Comparison of ENCODE assay signal across 9 mouse cellular contexts in the genomic region with DNA sequence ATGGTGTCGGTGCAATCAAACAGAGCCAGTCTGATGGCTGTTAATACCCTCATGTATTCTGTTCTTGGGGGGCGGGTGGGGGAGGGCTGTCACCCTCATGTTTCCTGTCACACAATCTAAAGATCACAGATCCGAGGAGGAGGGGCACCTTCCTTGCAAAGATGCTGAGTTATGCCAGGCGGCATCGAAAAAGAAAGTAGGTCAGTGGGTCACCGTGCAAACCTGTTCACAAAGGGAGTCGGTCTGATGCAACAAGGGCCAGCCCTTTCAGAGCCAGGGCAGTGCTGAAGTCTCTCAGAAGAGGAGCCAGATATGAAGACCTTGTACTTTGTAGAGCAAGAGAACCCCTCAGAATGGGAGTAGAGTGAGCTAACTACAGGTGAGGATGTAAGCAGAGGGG. TPM values are rescaled to one million over a fixed set of nuclear protein-coding genes. Genes with fewer than 3 reads are reported as not detected.
DNase-seq lines count a peak whose midpoint lies in the region; ATAC-seq and TF ChIP-seq lines count a peak whose summit lies in the region.
"Had no signal": no experiment of that assay in that cellular context is flagged by ENCODE, and none has a peak within 500 bp of the region (broad histone marks: within the 10 kb centered on the region; RNA-seq: fewer than 3 reads in every experiment).

No protein-coding gene starts in this region.

- H3K27me3 ChIP-seq in CH12.LX (replicated peaks), result no peaks in the 10 kb centered on the region
- H3K27me3 ChIP-seq in embryonic facial prominence, embryonic 10.5 days (replicated peaks; ENCODE audit: low read depth, poor library complexity, severe bottlenecking), result peaks cover 13% of the 10 kb centered on the region
- H3K27me3 ChIP-seq in midbrain, embryonic 14.5 days (ENCODE audit: control insufficient read depth, insufficient read depth, low read length), result no peaks in the 10 kb centered on the region
- H3K27me3 ChIP-seq: embryonic facial prominence, embryonic 12.5 days had no signal

- in situ Hi-C loops in CH12.LX (cut with MboI; ENCODE audit: low pct_ligation_motif_present, low pct_unique_long_range_greater_than_20kb, low sequenced_read_pairs), result no loop called here

- 56% methylated on average over 7 of the region's 7 CpGs for WGBS in embryonic facial prominence, embryonic 10.5 days
- WGBS in midbrain, embryonic 14.5 days, result 8% methylated on average over 7 of the region's 7 CpGs

- H3K9me3 ChIP-seq in CH12.LX (replicated peaks; ENCODE audit: low read length), result no peaks in the 10 kb centered on the region
- no peaks in the 10 kb centered on the region for H3K9me3 ChIP-seq in embryonic facial prominence, embryonic 10.5 days
- no peaks in the 10 kb centered on the region for H3K9me3 ChIP-seq in midbrain, embryonic 14.5 days (ENCODE audit: control insufficient read depth, low read length)
- H3K9me3 ChIP-seq: embryonic facial prominence, embryonic 12.5 days had no signal

- H3K27ac ChIP-seq in CH12.LX (ENCODE audit: insufficient read depth, low read depth), result no peak overlapping the region; the same call in 1 of the 2 replicates
- peak overlapping the region; percentile 40; the same call in 1 of the 2 replicates for H3K27ac ChIP-seq in embryonic facial prominence, embryonic 10.5 days (replicated peaks)
- no peak overlapping the region for H3K27ac ChIP-seq in midbrain, embryonic 14.5 days (replicated peaks; ENCODE audit: low read depth, low read length)
- H3K27ac ChIP-seq: embryonic facial prominence, embryonic 12.5 days had no signal

- peak overlapping the region; percentile 69 for H3K4me2 ChIP-seq in CH12.LX (ENCODE audit: insufficient read depth, low read depth, poor library complexity, severe bottlenecking)
- peak overlapping the region; percentile 24 for H3K4me2 ChIP-seq in midbrain, embryonic 14.5 days (ENCODE audit: low read length)
- H3K4me2 ChIP-seq: embryonic facial prominence, embryonic 12.5 days had no signal

- ATAC-seq in midbrain, embryonic 14.5 days (ENCODE audit: low FRiP score, low TSS enrichment), result no peak; the same call in 1 of the 2 replicates
- ATAC-seq in megakaryocyte progenitor cell, adult 5-6 weeks (replicated peaks; ENCODE audit: poor library complexity), result no peak

- DNase-seq in gastrocnemius, postnatal 25 days, result peak; percentile 18
- DNase-seq in gastrocnemius, postnatal 10 days, result no peak
- no peak for DNase-seq in CH12.LX (ENCODE audit: extremely low read depth)
- no peak for DNase-seq in embryonic facial prominence, embryonic 10.5 days (ENCODE audit: low spot score)
- peak; percentile 42 for DNase-seq in midbrain, embryonic 14.5 days
- no peak for DNase-seq in embryo, embryonic 9.5 days (ENCODE audit: extremely low spot score)
- DNase-seq in heart, postnatal 4 days, result no peak

- peak overlapping the region; percentile 56 for H3K9ac ChIP-seq in CH12.LX (ENCODE audit: insufficient read depth, low read depth)
- no peak overlapping the region; the same call in 1 of the 2 replicates for H3K9ac ChIP-seq in midbrain, embryonic 14.5 days (replicated peaks; ENCODE audit: low read length)
- H3K9ac ChIP-seq: embryonic facial prominence, embryonic 12.5 days had no signal

- dilution Hi-C loops in CH12.LX (cut with MboI; ENCODE audit: extremely low pct_ligation_motif_present, extremely low pct_unique_long_range_greater_than_20kb, low sequenced_read_pairs), result no loop called here

- no peaks in the 10 kb centered on the region for H3K79me2 ChIP-seq in CH12.LX (replicated peaks; ENCODE audit: control insufficient read depth, extremely low read depth, insufficient read depth, poor library complexity, severe bottlenecking)

- peak overlapping the region; percentile 29 to 50 (median 42) for H3K4me3 ChIP-seq in CH12.LX (replicated peaks in 1 of 3; ENCODE audit: low read depth in 2 of 3, low read length in 2 of 3, poor library complexity in 1 of 3)
- H3K4me3 ChIP-seq in embryonic facial prominence, embryonic 10.5 days, result no peak overlapping the region
- no peak overlapping the region for H3K4me3 ChIP-seq in midbrain, embryonic 14.5 days (replicated peaks; ENCODE audit: low read depth, low read length)
- H3K4me3 ChIP-seq: embryonic facial prominence, embryonic 12.5 days had no signal

- no peaks in the 10 kb centered on the region for H3K36me3 ChIP-seq in CH12.LX (replicated peaks in 1 of 2; ENCODE audit: control insufficient read depth in 1 of 2, insufficient read depth in 1 of 2, low read length in 1 of 2)
- no peaks in the 10 kb centered on the region for H3K36me3 ChIP-seq in embryonic facial prominence, embryonic 10.5 days (replicated peaks)
- H3K36me3 ChIP-seq in midbrain, embryonic 14.5 days (ENCODE audit: control insufficient read depth, insufficient read depth, low read length), result no peaks in the 10 kb centered on the region
- H3K36me3 ChIP-seq: embryonic facial prominence, embryonic 12.5 days had no signal

- no peak for TF ChIP-seq RAD21 in CH12.LX (IDR thresholded peaks at IDR 0.05; ENCODE audit: low read depth, low read length)

- no peak for TF ChIP-seq EP300 in CH12.LX (IDR thresholded peaks at IDR 0.05; ENCODE audit: low read length)

- no peak for TF ChIP-seq CTCF in CH12.LX (conservative IDR thresholded peaks at IDR 0.05 in 1 of 2, IDR thresholded peaks at IDR 0.05 in 1 of 2; ENCODE audit: low read depth in 2 of 2, low read length in 2 of 2)

- TF ChIP-seq POLR2A in CH12.LX (IDR thresholded peaks at IDR 0.05; ENCODE audit: low read depth, low read length), result peak; percentile 30; the same call in 1 of the 2 replicates

- peaks cover 11 to 13% of the 10 kb centered on the region in 2 experiments for H3K4me1 ChIP-seq in CH12.LX (ENCODE audit: control insufficient read depth in 1 of 2, insufficient read depth in 2 of 2)
- H3K4me1 ChIP-seq in embryonic facial prominence, embryonic 10.5 days, result peaks cover 24% of the 10 kb centered on the region
- peaks cover 11% of the 10 kb centered on the region; the same call in 1 of the 2 replicates for H3K4me1 ChIP-seq in midbrain, embryonic 14.5 days (ENCODE audit: control insufficient read depth, insufficient read depth, low read length)

TF ChIP-seq in CH12.LX, 34 proteins besides CTCF, POLR2A, EP300 and RAD21:
- no peak for TF ChIP-seq GABPA (IDR thresholded peaks at IDR 0.05; ENCODE audit: insufficient replicate concordance, low read depth, low read length)
- 0 out of 2 replicates have a peak, but pooled peaks have one; percentile 10 for TF ChIP-seq NELFE (IDR thresholded peaks at IDR 0.05; ENCODE audit: low read depth, low read length)
- no peak for TF ChIP-seq RCOR1 (conservative IDR thresholded peaks at IDR 0.05; ENCODE audit: low read depth, low read length)

RNA-seq across cellular contexts. Expression of gene Pdcl3, which starts 39.7 kb away (rescaled TPM):
- 10 to 100 TPM; 58.6 to 58.7 TPM for total RNA-seq in gastrocnemius, postnatal 25 days (2021)
- 10 to 100 TPM; 88.6 to 89.5 TPM for total RNA-seq in gastrocnemius, postnatal 10 days (2021)
- total RNA-seq in CH12.LX (2012; rRNA removed), result 55.6 and 60.7 TPM in 2 replicates
- total RNA-seq in CH12.LX (2014; rRNA removed), result 83.6 and 84.7 TPM in 2 replicates
- 120 and 146 TPM in 2 replicates for polyA plus RNA-seq in CH12.LX (2012; ENCODE audit: insufficient read length, low read depth)
- polyA plus RNA-seq in embryonic facial prominence, embryonic 10.5 days (2016; fragmentation: Nextera tagmentation; extraction: Ambion mirVana), result 153 and 165 TPM in 2 replicates
- polyA plus RNA-seq in midbrain, embryonic 14.5 days (2014; fragmentation: Nextera tagmentation; extraction: Ambion mirVana), result 143 and 156 TPM in 2 replicates
- 67.0 and 76.1 TPM in 2 replicates for total RNA-seq in megakaryocyte progenitor cell, adult 5-6 weeks (2015)
- 56.1 and 63.5 TPM in 2 replicates for total RNA-seq in megakaryocyte progenitor cell, adult 5-6 weeks (2017)
- 100 to 1,000 TPM; 114 TPM for total RNA-seq in heart, postnatal 4 days (2021)

Comparison
In these comparisons a context has a peak if more than half of its experiments do, and no peak if none do; other contexts are left out.
1. DNase-seq: peak in gastrocnemius, postnatal 25 days (single experiment) and midbrain, embryonic 14.5 days (single experiment); none in gastrocnemius, postnatal 10 days (single experiment), CH12.LX (single experiment), embryonic facial prominence, embryonic 10.5 days (single experiment), embryo, embryonic 9.5 days (single experiment) and heart, postnatal 4 days (single experiment).
2. H3K4me3 ChIP-seq: peak in CH12.LX (3 of 3); none in embryonic facial prominence, embryonic 10.5 days (single experiment) and midbrain, embryonic 14.5 days (single experiment).